In the genomic region with DNA sequence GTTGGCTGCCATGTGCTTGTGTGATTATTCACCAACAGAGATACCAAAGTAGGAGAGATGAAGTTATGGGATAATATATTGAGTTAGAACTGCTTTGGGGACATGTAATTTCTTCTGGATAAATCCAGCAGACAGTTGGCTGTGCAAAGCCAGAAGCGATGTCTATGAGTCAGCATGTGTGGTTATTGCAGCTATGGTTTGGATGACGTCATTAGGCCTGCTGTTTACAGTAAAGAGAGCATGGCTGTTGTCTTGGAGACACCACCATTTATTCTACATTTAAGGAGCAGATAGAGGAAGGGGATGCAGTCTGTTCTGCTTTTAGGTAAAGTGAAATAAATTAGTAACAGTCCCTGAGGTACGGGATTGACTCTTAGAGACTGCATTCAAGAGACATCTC, we compare ENCODE assay signal across 23 mouse cellular contexts. TPM values are rescaled to one million over a fixed set of nuclear protein-coding genes. Genes with fewer than 3 reads are reported as not detected.
DNase-seq lines count a peak whose midpoint lies in the region; ATAC-seq and TF ChIP-seq lines count a peak whose summit lies in the region.
"Had no signal": no experiment of that assay in that cellular context is flagged by ENCODE, and none has a peak within 500 bp of the region (broad histone marks: within the 10 kb centered on the region; RNA-seq: fewer than 3 reads in every experiment).

No protein-coding gene starts in this region.

- H3K36me3 ChIP-seq in MEL (ENCODE audit: control insufficient read depth in 1 of 2, insufficient read depth in 2 of 2, low read length in 2 of 2) (no peaks in the 10 kb centered on the region), myocyte (ENCODE audit: control insufficient read depth, insufficient read depth) (no peaks in the 10 kb centered on the region)
- H3K36me3 ChIP-seq in liver, embryonic 12.5 days = no peaks in the 10 kb centered on the region
- H3K36me3 ChIP-seq: embryonic facial prominence, embryonic 12.5 days; heart, embryonic 13.5 days; limb, embryonic 13.5 days; lung, embryonic 15.5 days; neural tube, embryonic 12.5 days had no signal

- no peak for TF ChIP-seq POLR2A in MEL (IDR thresholded peaks at IDR 0.05; ENCODE audit: control insufficient read depth in 1 of 2, insufficient read depth in 1 of 2, low read depth in 1 of 2, low read length in 2 of 2, poor library complexity in 1 of 2)
- no peak for TF ChIP-seq POLR2A in myocyte (IDR thresholded peaks at IDR 0.05; ENCODE audit: insufficient read length, low read depth)

- TF ChIP-seq EP300 in MEL (IDR thresholded peaks at IDR 0.05; ENCODE audit: low read depth in 1 of 2, low read length in 2 of 2) = no peak

- no peak for TF ChIP-seq RAD21 in MEL (IDR thresholded peaks at IDR 0.05; ENCODE audit: low read depth, low read length)

- H3K9ac ChIP-seq in MEL (ENCODE audit: control insufficient read depth, low read depth, low read length, poor library complexity, severe bottlenecking) = no peak overlapping the region
- H3K9ac ChIP-seq in liver, embryonic 12.5 days = no peak overlapping the region
- H3K9ac ChIP-seq: embryonic facial prominence, embryonic 12.5 days; heart, embryonic 13.5 days; hindbrain, embryonic 14.5 days; limb, embryonic 13.5 days; liver, embryonic 14.5 days; lung, embryonic 15.5 days; neural tube, embryonic 12.5 days had no signal

- peak; percentile 48 for DNase-seq in 416B (ENCODE audit: low read depth)
- peak; percentile 2 for DNase-seq in MEL (ENCODE audit: low read depth, low spot score)
- peak; percentile 5 for DNase-seq in c-Kit-positive CD71-negative TER-119-negative erythroid progenitor cells, embryonic 14.5 days (ENCODE audit: low read depth)
- DNase-seq in cerebellum, adult 11-12 months = no peak
- DNase-seq in layer of hippocampus, adult 9-11 months = no peak
- DNase-seq: adrenal gland, postnatal 36 days; cerebellum, adult 8-10 months; lung, postnatal 4 days; spleen, adult 18-20 months; thymus, adult 18-20 months had no signal

- peak overlapping the region; percentile 44 for H3K4me2 ChIP-seq in myocyte (ENCODE audit: low read depth)
- no peak overlapping the region for H3K4me2 ChIP-seq in liver, embryonic 12.5 days
- H3K4me2 ChIP-seq: embryonic facial prominence, embryonic 12.5 days; heart, embryonic 13.5 days; hindbrain, embryonic 14.5 days; limb, embryonic 13.5 days; lung, embryonic 15.5 days; midbrain, embryonic 11.5 days; neural tube, embryonic 12.5 days had no signal

- no peak overlapping the region for H3K4me3 ChIP-seq in MEL (ENCODE audit: control insufficient read depth in 1 of 2, insufficient read depth in 1 of 2, low read depth in 2 of 2, low read length in 2 of 2)
- H3K4me3 ChIP-seq in myocyte = no peak overlapping the region
- no peak overlapping the region for H3K4me3 ChIP-seq in liver, embryonic 12.5 days
- H3K4me3 ChIP-seq: embryonic facial prominence, embryonic 12.5 days; heart, embryonic 13.5 days; limb, embryonic 13.5 days; lung, embryonic 15.5 days; neural tube, embryonic 12.5 days had no signal

- H3K27me3 ChIP-seq in MEL (ENCODE audit: control insufficient read depth in 1 of 2, insufficient read depth in 2 of 2, low read length in 2 of 2) (no peaks in the 10 kb centered on the region), myocyte (ENCODE audit: control insufficient read depth, insufficient read depth, insufficient read length) (no peaks in the 10 kb centered on the region)
- no peaks in the 10 kb centered on the region for H3K27me3 ChIP-seq in liver, embryonic 12.5 days (replicated peaks)
- H3K27me3 ChIP-seq: embryonic facial prominence, embryonic 12.5 days; heart, embryonic 13.5 days; limb, embryonic 13.5 days; lung, embryonic 15.5 days; neural tube, embryonic 12.5 days had no signal

- no peak for ATAC-seq in liver, embryonic 12.5 days
- ATAC-seq: activated CD4-positive, CD25-positive, alpha-beta regulatory T cell, adult 4 months; forebrain, embryonic 16.5 days; intestine, embryonic 16.5 days had no signal

- H3K27ac ChIP-seq in MEL (ENCODE audit: control insufficient read depth, low read depth, low read length) = no peak overlapping the region
- no peak overlapping the region for H3K27ac ChIP-seq in liver, embryonic 12.5 days
- H3K27ac ChIP-seq: embryonic facial prominence, embryonic 12.5 days; heart, embryonic 13.5 days; hindbrain, embryonic 14.5 days; limb, embryonic 13.5 days; liver, embryonic 14.5 days; lung, embryonic 15.5 days; neural tube, embryonic 12.5 days had no signal

- 58% methylated on average over 3 of the region's 3 CpGs for WGBS in liver, embryonic 12.5 days (ENCODE audit: insufficient replicate concordance)

- H3K9me3 ChIP-seq in MEL (replicated peaks; ENCODE audit: insufficient read depth, low read length) = no peaks in the 10 kb centered on the region
- H3K9me3 ChIP-seq in liver, embryonic 12.5 days (replicated peaks) = no peaks in the 10 kb centered on the region
- H3K9me3 ChIP-seq: embryonic facial prominence, embryonic 12.5 days; heart, embryonic 13.5 days; limb, embryonic 13.5 days; lung, embryonic 15.5 days; neural tube, embryonic 12.5 days had no signal

- H3K79me2 ChIP-seq in MEL (ENCODE audit: control insufficient read depth, insufficient read depth, low read length, poor library complexity) (no peaks in the 10 kb centered on the region), myocyte (ENCODE audit: control insufficient read depth, insufficient read depth) (no peaks in the 10 kb centered on the region)

- no peaks in the 10 kb centered on the region for H3K4me1 ChIP-seq in MEL (ENCODE audit: control insufficient read depth in 1 of 2, insufficient read depth in 2 of 2, low read length in 2 of 2)
- no peaks in the 10 kb centered on the region for H3K4me1 ChIP-seq in liver, embryonic 12.5 days
- H3K4me1 ChIP-seq: embryonic facial prominence, embryonic 12.5 days; heart, embryonic 13.5 days; limb, embryonic 13.5 days; lung, embryonic 15.5 days; neural tube, embryonic 12.5 days had no signal

- H3ac ChIP-seq in myocyte (ENCODE audit: control insufficient read depth, insufficient read length) = no peak overlapping the region

- no peak for TF ChIP-seq CTCF in MEL (IDR thresholded peaks at IDR 0.05 in 2 of 3, conservative IDR thresholded peaks at IDR 0.05 in 1 of 3; ENCODE audit: control insufficient read depth in 1 of 3, insufficient read depth in 1 of 3, low read depth in 2 of 3, low read length in 3 of 3, poor library complexity in 1 of 3, severe bottlenecking in 1 of 3)

TF ChIP-seq in MEL, 35 proteins besides CTCF, POLR2A, EP300 and RAD21 (continues in another document):
- TF ChIP-seq USF2 (IDR thresholded peaks at IDR 0.05; ENCODE audit: borderline replicate concordance in 1 of 2, insufficient read depth in 1 of 2, low read depth in 1 of 2, low read length in 2 of 2) = no peak
- no peak for TF ChIP-seq MXI1 (IDR thresholded peaks at IDR 0.05; ENCODE audit: low read depth, low read length)
- no peak for TF ChIP-seq ZKSCAN1 (IDR thresholded peaks at IDR 0.05; ENCODE audit: low read depth, low read length)
- no peak for TF ChIP-seq JUND (IDR thresholded peaks at IDR 0.05; ENCODE audit: low read depth, low read length)
- no peak for TF ChIP-seq MEF2A (IDR thresholded peaks at IDR 0.05; ENCODE audit: extremely low read depth, insufficient replicate concordance, low read depth, low read length, poor library complexity, severe bottlenecking)
- no peak for TF ChIP-seq GABPA (IDR thresholded peaks at IDR 0.05; ENCODE audit: low read depth, low read length)
- TF ChIP-seq CHD2 (IDR thresholded peaks at IDR 0.05; ENCODE audit: low read length) = no peak
- TF ChIP-seq MAFK (IDR thresholded peaks at IDR 0.05; ENCODE audit: borderline replicate concordance, low read depth, low read length) = no peak
- TF ChIP-seq ELF1 (IDR thresholded peaks at IDR 0.05; ENCODE audit: low read depth, low read length) = no peak
- no peak for TF ChIP-seq GATA1 (IDR thresholded peaks at IDR 0.05; ENCODE audit: low read depth, low read length)
- TF ChIP-seq MYC (IDR thresholded peaks at IDR 0.05; ENCODE audit: low read depth, low read length) = no peak
- TF ChIP-seq MAX (IDR thresholded peaks at IDR 0.05; ENCODE audit: low read length) = no peak
- no peak for TF ChIP-seq ZC3H11A (IDR thresholded peaks at IDR 0.05; ENCODE audit: low read depth, low read length)
- TF ChIP-seq TAL1 (IDR thresholded peaks at IDR 0.05; ENCODE audit: low read length) = no peak
- no peak for TF ChIP-seq NRF1 (IDR thresholded peaks at IDR 0.05; ENCODE audit: insufficient read depth, low read depth, low read length, poor library complexity, severe bottlenecking)

TF ChIP-seq in myocyte, 11 proteins besides CTCF, POLR2A, EP300 and RAD21:
- TF ChIP-seq REST (IDR thresholded peaks at IDR 0.05; ENCODE audit: insufficient read depth, insufficient read length) (no peak), CEBPB (IDR thresholded peaks at IDR 0.05; ENCODE audit: insufficient read depth, poor library complexity, severe bottlenecking) (0 out of 2 replicates have a peak, but pooled peaks have one; percentile 47)

RNA-seq across cellular contexts. Expression of gene Col24a1, which starts 14.9 kb away (rescaled TPM):
- not detected in 2 replicates for total RNA-seq in MEL (2012; rRNA removed)
- polyA plus RNA-seq in MEL (2012; ENCODE audit: insufficient read depth in 1 of 2, insufficient read length in 2 of 2, low read depth in 1 of 2, low replicate concordance in 2 of 2, missing spikeins in 1 of 2) (not detected), myocyte (2012; fragmentation: generic; extraction: Trizol) (0.40 TPM)
- polyA plus RNA-seq in liver, embryonic 12.5 days (2016; fragmentation: Nextera tagmentation; extraction: Ambion mirVana) = 0.33 and 0.44 TPM in 2 replicates
- total RNA-seq: adrenal gland, postnatal 36 days had no signal
- polyA plus RNA-seq: activated CD4-positive, CD25-positive, alpha-beta regulatory T cell, adult 4 months had no signal

Comparison
In these comparisons a context has a peak if more than half of its experiments do, and no peak if none do; other contexts are left out.
1. DNase-seq: peak in 416B (single experiment), MEL (single experiment) and c-Kit-positive CD71-negative TER-119-negative erythroid progenitor cells, embryonic 14.5 days (single experiment); none in cerebellum, adult 11-12 months (single experiment) and layer of hippocampus, adult 9-11 months (single experiment).